Mouse (Mus musculus) megakaryocyte, embryonic 14.5 days (primary cell): ENCODE measurements around the gene Edem1.

Source experiments
- FLI1 ChIP-seq: IDR thresholded peaks from 2 replicates; pipeline ENCODE4 v1.6.1; 2012; ENCODE audit warnings: low read length, inconsistent platforms, mixed read lengths
- GATA1 ChIP-seq: IDR thresholded peaks from 3 replicates; pipeline ENCODE4 v1.6.1; 2012; ENCODE audit warnings: mixed read lengths, low read length, inconsistent platforms, borderline replicate concordance

- TF ChIP-seq GATA1: no peak
- no peak for TF ChIP-seq FLI1
These were observed 15.7 kb downstream of the Edem1 start for GRCm38 (mm10) chr6:108844093-108844492.
